ENCODE assay signal across 29 mouse cellular contexts in the genomic region with DNA sequence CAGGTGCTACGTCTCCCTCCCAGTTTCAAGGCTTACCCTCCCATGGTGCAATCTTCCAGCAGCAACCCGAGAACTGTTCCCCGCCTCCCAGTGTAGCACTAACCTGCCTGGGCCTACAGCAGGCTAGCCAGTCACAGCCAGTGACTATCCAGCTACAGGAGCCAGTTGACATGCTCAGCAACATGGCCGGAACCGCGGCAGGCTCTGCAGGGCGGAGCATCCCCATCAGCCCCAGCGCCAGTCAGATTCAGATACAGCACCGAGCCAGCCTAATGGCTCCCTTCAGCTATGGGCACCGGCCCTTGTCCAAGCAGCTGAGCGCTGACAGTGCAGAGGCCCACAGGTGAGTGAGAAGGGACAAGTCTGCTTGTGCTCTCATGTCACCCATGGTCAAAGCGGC. TPM values are rescaled to one million over a fixed set of nuclear protein-coding genes. Genes with fewer than 3 reads are reported as not detected.
DNase-seq lines count a peak whose midpoint lies in the region; ATAC-seq and TF ChIP-seq lines count a peak whose summit lies in the region.
"Had no signal": no experiment of that assay in that cellular context is flagged by ENCODE, and none has a peak within 500 bp of the region (broad histone marks: within the 10 kb centered on the region; RNA-seq: fewer than 3 reads in every experiment).

No protein-coding gene starts in this region.

- in situ Hi-C loops in ES-E14 (cut with MboI; ENCODE audit: low sequenced_read_pairs in 2 of 2, unreplicated experiment in 2 of 2) = no loop called here

- H3K4me2 ChIP-seq in embryonic facial prominence, embryonic 14.5 days (ENCODE audit: low read depth, low read length) = no peak overlapping the region
- H3K4me2 ChIP-seq: embryonic facial prominence, embryonic 12.5 days; embryonic facial prominence, embryonic 15.5 days; forebrain, embryonic 12.5 days had no signal

- ATAC-seq in embryonic facial prominence, embryonic 14.5 days (ENCODE audit: low read depth) = no peak
- ATAC-seq: activated CD4-positive, CD25-positive, alpha-beta regulatory T cell, adult 4 months; CD4-positive, CD25-positive, alpha-beta regulatory T cell, adult 4 months; forebrain, embryonic 14.5 days; forebrain, embryonic 16.5 days had no signal

- H3K4me1 ChIP-seq in embryonic facial prominence, embryonic 14.5 days (ENCODE audit: control insufficient read depth, insufficient read depth, low read length) = peaks cover 3% of the 10 kb centered on the region; the same call in 1 of the 2 replicates
- H3K4me1 ChIP-seq in embryonic facial prominence, embryonic 10.5 days = peaks cover 29% of the 10 kb centered on the region
- H3K4me1 ChIP-seq in E14TG2a.4 (replicated peaks; ENCODE audit: low read depth, low read length) (peaks cover 39% of the 10 kb centered on the region), ES-E14 (ENCODE audit: control insufficient read depth in 2 of 2, insufficient read depth in 2 of 2, low read length in 2 of 2, poor library complexity in 1 of 2) (peaks cover 0 to 2% of the 10 kb centered on the region in 2 experiments; a peak in 1 of 4 replicates)
- H3K4me1 ChIP-seq: forebrain, embryonic 12.5 days had no signal

- TF ChIP-seq CTCF in E14TG2a.4 (conservative IDR thresholded peaks at IDR 0.05; ENCODE audit: low read length) = no peak

- no peaks in the 10 kb centered on the region for H3K27me3 ChIP-seq in embryonic facial prominence, embryonic 14.5 days (replicated peaks; ENCODE audit: control insufficient read depth, insufficient read depth, low read length)
- H3K27me3 ChIP-seq in embryonic facial prominence, embryonic 10.5 days (replicated peaks; ENCODE audit: low read depth, poor library complexity, severe bottlenecking) = no peaks in the 10 kb centered on the region
- no peaks in the 10 kb centered on the region for H3K27me3 ChIP-seq in E14TG2a.4 (ENCODE audit: insufficient read depth, low read length)
- H3K27me3 ChIP-seq: CH12.LX; embryonic facial prominence, embryonic 12.5 days; embryonic facial prominence, embryonic 15.5 days; forebrain, embryonic 12.5 days had no signal

- peaks cover 74% of the 10 kb centered on the region for H3K36me3 ChIP-seq in embryonic facial prominence, embryonic 14.5 days (ENCODE audit: control insufficient read depth, insufficient read depth, low read length)
- peaks cover 100% of the 10 kb centered on the region for H3K36me3 ChIP-seq in embryonic facial prominence, embryonic 10.5 days (replicated peaks)
- H3K36me3 ChIP-seq in E14TG2a.4 (ENCODE audit: insufficient read depth, low read length) (peaks cover 52% of the 10 kb centered on the region), ES-E14 (ENCODE audit: control insufficient read depth, insufficient read depth, low read length, poor library complexity, severe bottlenecking) (peaks cover 20% of the 10 kb centered on the region)

- no peak overlapping the region for H3K27ac ChIP-seq in embryonic facial prominence, embryonic 14.5 days (replicated peaks; ENCODE audit: low read depth, low read length)
- no peak overlapping the region for H3K27ac ChIP-seq in embryonic facial prominence, embryonic 10.5 days (replicated peaks)
- H3K27ac ChIP-seq in ES-E14 (ENCODE audit: insufficient read depth, low read depth, low read length, poor library complexity, severe bottlenecking) = no peak overlapping the region
- H3K27ac ChIP-seq: embryonic facial prominence, embryonic 12.5 days; embryonic facial prominence, embryonic 15.5 days; forebrain, embryonic 10.5 days; forebrain, embryonic 12.5 days had no signal

- no peak for DNase-seq in embryonic facial prominence, embryonic 14.5 days (ENCODE audit: low spot score)
- no peak for DNase-seq in embryonic facial prominence, embryonic 10.5 days (ENCODE audit: low spot score)
- DNase-seq in ES-E14 (ENCODE audit: low read depth, low spot score) = no peak
- DNase-seq in urinary bladder, postnatal 10 days (ENCODE audit: low spot score) = no peak
- no peak for DNase-seq in testis, postnatal 10 days (ENCODE audit: low spot score)
- DNase-seq: adrenal gland, adult 8-10 months; adrenal gland, postnatal 14 days; adrenal gland, postnatal 36 days; B cell, adult 2 months; cerebellum, adult 11-12 months; cerebellum, adult 2 months; cerebellum, adult 9-10 months; cerebellum, postnatal 10 days; cerebellum, postnatal 25 days; embryo, embryonic 11 days had no signal

- 93% methylated on average over 12 of the region's 12 CpGs for WGBS in embryonic facial prominence, embryonic 14.5 days
- 93% methylated on average over 12 of the region's 12 CpGs for WGBS in embryonic facial prominence, embryonic 10.5 days

- H3K9ac ChIP-seq in embryonic facial prominence, embryonic 14.5 days (ENCODE audit: low read depth, low read length) = 0 out of 2 replicates have a peak overlapping the region, but pooled peaks have one; percentile 2
- peak overlapping the region; percentile 59; the same call in 1 of the 2 replicates for H3K9ac ChIP-seq in ES-E14 (ENCODE audit: insufficient read depth, low read depth, low read length, poor library complexity, severe bottlenecking)
- H3K9ac ChIP-seq: embryonic facial prominence, embryonic 12.5 days; embryonic facial prominence, embryonic 15.5 days; forebrain, embryonic 12.5 days had no signal

- H3K4me3 ChIP-seq in embryonic facial prominence, embryonic 14.5 days (ENCODE audit: low read depth, low read length) = no peak overlapping the region
- no peak overlapping the region for H3K4me3 ChIP-seq in embryonic facial prominence, embryonic 10.5 days
- H3K4me3 ChIP-seq in E14TG2a.4 (replicated peaks; ENCODE audit: low read length) = peak overlapping the region; percentile 64
- peak overlapping the region; percentile 29 to 41 for H3K4me3 ChIP-seq in ES-E14 (ENCODE audit: insufficient read depth in 1 of 2, low read depth in 1 of 2, low read length in 2 of 2, poor library complexity in 1 of 2, severe bottlenecking in 1 of 2)
- H3K4me3 ChIP-seq: embryonic facial prominence, embryonic 12.5 days; embryonic facial prominence, embryonic 15.5 days; erythroblast, embryonic 14.5 days; forebrain, embryonic 10.5 days; forebrain, embryonic 12.5 days had no signal

- H3K9me3 ChIP-seq in embryonic facial prominence, embryonic 14.5 days (ENCODE audit: control insufficient read depth, low read length) = no peaks in the 10 kb centered on the region
- H3K9me3 ChIP-seq in embryonic facial prominence, embryonic 10.5 days = no peaks in the 10 kb centered on the region
- H3K9me3 ChIP-seq in E14TG2a.4 (ENCODE audit: low read length) (no peaks in the 10 kb centered on the region), ES-E14 (ENCODE audit: control insufficient read depth, insufficient read depth, low read depth, low read length) (no peaks in the 10 kb centered on the region)
- H3K9me3 ChIP-seq: embryonic facial prominence, embryonic 12.5 days; embryonic facial prominence, embryonic 15.5 days; forebrain, embryonic 10.5 days; forebrain, embryonic 12.5 days had no signal

TF ChIP-seq in ES-E14, 5 proteins besides CTCF, POLR2A, EP300 and RAD21:
- TF ChIP-seq HCFC1 (IDR thresholded peaks at IDR 0.05; ENCODE audit: borderline replicate concordance, insufficient read depth, low read length) = no peak
- no peak for TF ChIP-seq ZC3H11A (IDR thresholded peaks at IDR 0.05; ENCODE audit: borderline replicate concordance, low read depth, low read length)
- TF ChIP-seq ZNF384 (IDR thresholded peaks at IDR 0.05; ENCODE audit: low read depth, low read length) = no peak
- no peak for TF ChIP-seq MAFK (IDR thresholded peaks at IDR 0.05; ENCODE audit: insufficient read depth, low read depth, low read length)
- no peak for TF ChIP-seq CHD2 (IDR thresholded peaks at IDR 0.05; ENCODE audit: low read depth, low read length)

RNA-seq across cellular contexts. Expression of a gene that starts 17.9 kb away (rescaled TPM):
- polyA plus RNA-seq in embryonic facial prominence, embryonic 14.5 days (2014; fragmentation: Nextera tagmentation; extraction: Ambion mirVana) = 0.71 and 1.0 TPM in 2 replicates
- 1.4 TPM in 2 replicates for polyA plus RNA-seq in embryonic facial prominence, embryonic 10.5 days (2016; fragmentation: Nextera tagmentation; extraction: Ambion mirVana)
- 0.45 and 0.63 TPM in 2 replicates for total RNA-seq in ES-E14 (2012; rRNA removed)
- total RNA-seq: CH12.LX; common myeloid progenitor, adult 5-6 weeks had no signal
- polyA plus RNA-seq: activated CD4-positive, CD25-positive, alpha-beta regulatory T cell, adult 4 months; CD4-positive, CD25-positive, alpha-beta regulatory T cell, adult 4 months had no signal

RNA-seq across cellular contexts. Expression of a gene that starts 25.0 kb away (rescaled TPM):
- polyA plus RNA-seq in embryonic facial prominence, embryonic 14.5 days (2014; fragmentation: Nextera tagmentation; extraction: Ambion mirVana) = not detected in 2 replicates
- not detected in 2 replicates for polyA plus RNA-seq in embryonic facial prominence, embryonic 10.5 days (2016; fragmentation: Nextera tagmentation; extraction: Ambion mirVana)
- total RNA-seq in ES-E14 (2012; rRNA removed) = not detected in 2 replicates
- total RNA-seq: CH12.LX; common myeloid progenitor, adult 5-6 weeks; MEL had no signal
- polyA plus RNA-seq: activated CD4-positive, CD25-positive, alpha-beta regulatory T cell, adult 4 months; CD4-positive, CD25-positive, alpha-beta regulatory T cell, adult 4 months; embryonic facial prominence, embryonic 12.5 days; embryonic facial prominence, embryonic 15.5 days; erythroblast, embryonic 14.5 days; forebrain, embryonic 10.5 days; forebrain, embryonic 12.5 days; forebrain, embryonic 14.5 days; forebrain, embryonic 16.5 days had no signal

RNA-seq across cellular contexts. Expression of a gene that starts 30.0 kb away (rescaled TPM):
- 0.13 TPM in 1 of 2 replicates, not detected in the other for polyA plus RNA-seq in embryonic facial prominence, embryonic 14.5 days (2014; fragmentation: Nextera tagmentation; extraction: Ambion mirVana)
- not detected in 2 replicates for polyA plus RNA-seq in embryonic facial prominence, embryonic 10.5 days (2016; fragmentation: Nextera tagmentation; extraction: Ambion mirVana)
- total RNA-seq in ES-E14 (2012; rRNA removed) = not detected in 2 replicates
- total RNA-seq: CH12.LX; common myeloid progenitor, adult 5-6 weeks; MEL had no signal
- polyA plus RNA-seq: activated CD4-positive, CD25-positive, alpha-beta regulatory T cell, adult 4 months; CD4-positive, CD25-positive, alpha-beta regulatory T cell, adult 4 months; embryonic facial prominence, embryonic 12.5 days; erythroblast, embryonic 14.5 days; forebrain, embryonic 10.5 days; forebrain, embryonic 12.5 days; forebrain, embryonic 14.5 days; forebrain, embryonic 16.5 days had no signal

RNA-seq across cellular contexts. Expression of a gene that starts 58.0 kb away (rescaled TPM):
- polyA plus RNA-seq in embryonic facial prominence, embryonic 14.5 days (2014; fragmentation: Nextera tagmentation; extraction: Ambion mirVana) = not detected in 2 replicates
- not detected in 2 replicates for polyA plus RNA-seq in embryonic facial prominence, embryonic 10.5 days (2016; fragmentation: Nextera tagmentation; extraction: Ambion mirVana)
- total RNA-seq in ES-E14 (2012; rRNA removed) = 0.09 and 0.42 TPM in 2 replicates
- total RNA-seq: common myeloid progenitor, adult 5-6 weeks; MEL had no signal
- polyA plus RNA-seq: activated CD4-positive, CD25-positive, alpha-beta regulatory T cell, adult 4 months; CD4-positive, CD25-positive, alpha-beta regulatory T cell, adult 4 months; cerebellum, adult 2 months; embryonic facial prominence, embryonic 12.5 days; embryonic facial prominence, embryonic 15.5 days; erythroblast, embryonic 14.5 days; forebrain, embryonic 10.5 days; forebrain, embryonic 12.5 days; forebrain, embryonic 14.5 days; forebrain, embryonic 16.5 days; frontal cortex, adult 2 months had no signal

Comparison
In these comparisons a context has a peak if more than half of its experiments do, and no peak if none do; other contexts are left out.
1. H3K4me3 ChIP-seq: peak in E14TG2a.4 (single experiment) and ES-E14 (2 of 2); none in embryonic facial prominence, embryonic 14.5 days (single experiment) and embryonic facial prominence, embryonic 10.5 days (single experiment).